Mouse (Mus musculus): ENCODE data around the gene Grb14.

- no peak for TF ChIP-seq CHD2 (IDR thresholded peaks at IDR 0.05; ENCODE audit: low read depth, low read length)
- no peak for TF ChIP-seq ZC3H11A (IDR thresholded peaks at IDR 0.05; ENCODE audit: borderline replicate concordance, low read depth, low read length)
- TF ChIP-seq ZNF384 (IDR thresholded peaks at IDR 0.05; ENCODE audit: low read depth, low read length): no peak
Observed at GRCm38 (mm10) chr2:65053764-65054163, 29.0 kb upstream of the Grb14 start.

Measured in ES-E14 (cell line).